Mouse (Mus musculus) ES-E14 (cell line): ENCODE measurements around the gene Trio. TPM values are rescaled to one million over a fixed set of nuclear protein-coding genes. Genes with fewer than 3 reads are reported as not detected.

Experiments used
- DNase-seq: peaks from one replicate; pipeline ENCODE4 v3.0.0-alpha.2; 2013; ENCODE audit warnings: low read depth, low spot score
- H3K27ac ChIP-seq: 2 replicates; pipeline ENCODE4 v1.5.1; 2012; ENCODE audit warnings: low read depth, mild to moderate bottlenecking, low read length, moderate library complexity, mixed read lengths; ENCODE audit not compliant: poor library complexity, insufficient read depth, severe bottlenecking
- H3K36me3 ChIP-seq: 2 replicates; pipeline ENCODE4 v1.6.1; 2012; ENCODE audit warnings: mild to moderate bottlenecking, low read length, moderate library complexity, mixed read lengths; ENCODE audit not compliant: control insufficient read depth, poor library complexity, insufficient read depth, severe bottlenecking
- H3K4me1 ChIP-seq, 2 experiments: fragments of 150-350 bp in 1 of 2; sonication (generic) in 1 of 2; 2 replicates each; pipeline ENCODE4 v1.6.1; 2012; ENCODE audit warnings: low read length in 2 of 2, mild to moderate bottlenecking in 1 of 2, mixed read lengths in 1 of 2; ENCODE audit not compliant: control insufficient read depth in 2 of 2, insufficient read depth in 2 of 2, poor library complexity in 1 of 2
- H3K4me3 ChIP-seq, 2 experiments: fragments of 150-350 bp in 1 of 2; sonication (generic) in 1 of 2; 2 replicates each; pipeline ENCODE4 v1.5.1; 2012; ENCODE audit warnings: low read length in 2 of 2, low read depth in 1 of 2, mild to moderate bottlenecking in 1 of 2, mixed read lengths in 1 of 2; ENCODE audit not compliant: insufficient read depth in 1 of 2, poor library complexity in 1 of 2, severe bottlenecking in 1 of 2
- H3K9ac ChIP-seq: 2 replicates; pipeline ENCODE4 v1.6.1; 2012; ENCODE audit warnings: low read depth, mild to moderate bottlenecking, low read length, mixed read lengths; ENCODE audit not compliant: poor library complexity, insufficient read depth, severe bottlenecking
- H3K9me3 ChIP-seq: fragments of 150-350 bp; sonication (generic); 2 replicates; pipeline ENCODE4 v1.6.1; 2012; ENCODE audit warnings: low read depth, mild to moderate bottlenecking, low read length; ENCODE audit not compliant: control insufficient read depth, insufficient read depth
- CHD2 ChIP-seq: IDR thresholded peaks from 2 replicates; pipeline ENCODE4 v1.6.1; 2014; ENCODE audit warnings: mild to moderate bottlenecking, low read depth, low read length, inconsistent platforms
- HCFC1 ChIP-seq: IDR thresholded peaks from 2 replicates; pipeline ENCODE4 v1.6.1; 2012; ENCODE audit warnings: low read length, inconsistent platforms, borderline replicate concordance; ENCODE audit not compliant: insufficient read depth
- MAFK ChIP-seq: IDR thresholded peaks from 2 replicates; pipeline ENCODE4 v1.6.1; 2014; ENCODE audit warnings: mild to moderate bottlenecking, low read depth, low read length, inconsistent platforms; ENCODE audit not compliant: insufficient read depth
- ZC3H11A ChIP-seq: IDR thresholded peaks from 2 replicates; pipeline ENCODE4 v1.6.1; 2012; ENCODE audit warnings: low read depth, mild to moderate bottlenecking, inconsistent platforms, low read length, borderline replicate concordance
- ZNF384 ChIP-seq: IDR thresholded peaks from 2 replicates; pipeline ENCODE4 v1.6.1; 2012; ENCODE audit warnings: low read depth, low read length, inconsistent platforms
- in situ Hi-C, 2 experiments: fragments of 600-800 bp; cut with MboI; formaldehyde crosslinking; loops; one replicate each; pipeline ENCODE4 v1.15.1; 2025; ENCODE audit warnings: low sequenced_read_pairs in 2 of 2, inconsistent platforms in 1 of 2; ENCODE audit not compliant: unreplicated experiment in 2 of 2
- total RNA-seq: library from RNA; depleted of rRNA; stranded (reverse); fragments of 300-350 nt; gene quantifications from 2 replicates; pipeline ENCODE4 v1.2.3, GENCODE M21; 2012

Trio gene
- total RNA-seq, 1 experiment = 34.4 TPM

- Histone ChIP-seq H3K27ac (no peak overlapping the region), H3K4me1 (peaks cover 0 to 5% of the 10 kb centered on the region in 2 experiments; a peak in 1 of 4 replicates), H3K36me3 (no peaks in the 10 kb centered on the region), H3K9ac (no peak overlapping the region), H3K9me3 (no peaks in the 10 kb centered on the region), H3K4me3 (no peak overlapping the region)
- no peak for DNase-seq
- TF ChIP-seq CHD2 (no peak), MAFK (no peak), ZNF384 (no peak), HCFC1 (no peak), ZC3H11A (no peak)
- in situ Hi-C loops = no loop called here
Measured at GRCm38 (mm10) chr15:27942148-27942847, 83.3 kb downstream of the Trio start.

DNA sequence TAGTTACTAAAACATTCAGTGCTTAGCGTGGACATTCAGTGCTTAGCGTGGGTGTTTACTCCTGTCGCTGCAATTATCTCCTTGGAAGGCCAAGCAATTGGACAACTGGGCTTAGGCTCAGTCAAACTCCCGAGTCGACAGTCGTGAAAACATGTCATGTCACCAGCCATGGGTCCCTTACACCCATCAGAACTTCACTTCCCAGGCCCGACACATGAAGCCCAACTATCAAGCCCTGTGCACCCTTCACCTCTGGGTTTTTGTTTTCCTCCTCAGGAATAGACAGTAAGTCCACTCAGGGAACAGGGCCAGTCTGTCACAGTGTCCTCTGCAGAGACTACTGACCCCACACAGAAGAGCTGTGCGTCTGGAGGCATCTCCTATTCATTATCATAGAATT, 84.2 kb downstream of the Trio start:
- no peak overlapping the region for H3K9ac ChIP-seq
- no peaks in the 10 kb centered on the region for H3K9me3 ChIP-seq
- no peaks in the 10 kb centered on the region for H3K36me3 ChIP-seq
- no peak for DNase-seq
- no peak overlapping the region for H3K27ac ChIP-seq
- H3K4me3 ChIP-seq = no peak overlapping the region
- H3K4me1 ChIP-seq = peaks cover 0 to 8% of the 10 kb centered on the region in 2 experiments; a peak in 1 of 4 replicates
- in situ Hi-C loops = no loop called here
- TF ChIP-seq HCFC1 (no peak), MAFK (no peak), ZNF384 (no peak), ZC3H11A (no peak), CHD2 (no peak)

DNA sequence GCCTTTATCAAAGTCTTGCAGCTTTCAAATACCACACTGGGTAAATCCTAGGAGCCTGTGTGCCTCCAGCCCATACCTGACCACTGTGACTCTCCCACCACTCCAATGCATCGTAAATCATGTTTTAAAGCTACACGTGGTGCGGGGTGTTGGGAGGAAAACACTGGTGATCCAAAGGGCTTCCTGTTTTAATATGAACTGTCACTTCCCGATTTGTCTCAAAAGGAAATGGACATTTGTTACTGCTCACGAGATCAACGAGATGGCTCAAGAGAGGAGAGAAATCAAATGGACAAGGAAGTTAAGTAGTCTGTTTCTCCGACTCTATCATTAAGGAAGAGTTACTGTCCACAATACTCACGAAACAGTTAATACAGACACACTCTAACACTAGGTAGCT, 84.6 kb downstream of the Trio start:
- in situ Hi-C loops = no loop called here
- TF ChIP-seq ZNF384 (no peak), ZC3H11A (no peak), MAFK (no peak), CHD2 (no peak), HCFC1 (no peak)
- no peak for DNase-seq
- Histone ChIP-seq H3K9me3 (no peaks in the 10 kb centered on the region), H3K9ac (no peak overlapping the region), H3K4me1 (peaks cover 0 to 8% of the 10 kb centered on the region in 2 experiments; a peak in 1 of 4 replicates), H3K36me3 (no peaks in the 10 kb centered on the region), H3K27ac (no peak overlapping the region), H3K4me3 (no peak overlapping the region)

DNA sequence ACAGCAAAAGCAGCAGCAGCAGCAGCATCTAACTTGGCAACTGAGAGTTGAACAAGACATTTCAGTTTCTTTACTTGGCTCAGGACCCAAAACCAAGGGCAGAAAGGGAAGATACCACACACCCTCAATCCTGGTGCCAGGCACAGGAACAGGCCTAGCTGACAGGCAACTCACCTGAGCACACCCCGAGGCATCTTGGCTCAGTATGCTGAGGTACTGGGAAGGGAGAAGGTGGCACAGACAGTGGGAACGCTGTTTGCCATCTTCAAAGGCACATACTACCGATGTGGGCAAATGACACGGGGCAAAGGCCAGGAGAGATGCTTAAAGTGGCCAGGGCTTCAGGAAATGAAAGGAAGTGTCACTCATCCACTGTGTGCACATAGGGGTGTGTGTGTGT, 85.6 kb downstream of the Trio start:
- H3K36me3 ChIP-seq = no peaks in the 10 kb centered on the region
- H3K4me3 ChIP-seq = no peak overlapping the region
- H3K9me3 ChIP-seq = no peaks in the 10 kb centered on the region
- no peak overlapping the region for H3K9ac ChIP-seq
- H3K27ac ChIP-seq = no peak overlapping the region
- peaks cover 0 to 8% of the 10 kb centered on the region in 2 experiments; a peak in 1 of 4 replicates for H3K4me1 ChIP-seq
- TF ChIP-seq ZC3H11A (no peak), CHD2 (no peak), ZNF384 (no peak), HCFC1 (no peak), MAFK (no peak)
- no peak for DNase-seq
- in situ Hi-C loops = no loop called here
